Mouse (Mus musculus): ENCODE results near the gene Tie1. TPM values are rescaled to one million over a fixed set of nuclear protein-coding genes. Genes with fewer than 3 reads are reported as not detected.
A peak's percentile ranks its signal among the peaks of the same experiment; 100 is the strongest.

The Tie1 gene
- 11.0 and 11.3 TPM in 2 replicates for polyA plus RNA-seq (2016; fragmentation: Nextera tagmentation; extraction: Ambion mirVana)

GRCm38 (mm10) chr4:118489717-118490132 is at the start of gene Tie1:
Tie1 (minus strand) TSS chr4:118490061.
- Histone ChIP-seq H3K36me3 (no peaks in the 10 kb centered on the region), H3K4me3 (peak within 1 kb of the TSS; percentile 25), H3K9me3 (replicated peaks) (no peaks in the 10 kb centered on the region), H3K4me2 (peak within 1 kb of the TSS; percentile 27), H3K4me1 (0 out of 2 replicates have a peak, but pooled peaks cover 5% of the 10 kb centered on the region), H3K27ac (no peak within 1 kb of the TSS), H3K27me3 (replicated peaks) (no peaks in the 10 kb centered on the region), H3K9ac (no peak within 1 kb of the TSS)
- peak; percentile 60; the same call in 1 of the 2 replicates for ATAC-seq
- WGBS (ENCODE audit: insufficient replicate concordance), result 24% methylated on average over 8 of the region's 8 CpGs

GRCm38 (mm10) chr4:118537801-118538200 is 47.9 kb upstream of the Tie1 start:
- H3K4me1 ChIP-seq, result peaks cover 5% of the 10 kb centered on the region; the same call in 1 of the 2 replicates
- no peak overlapping the region for H3K4me2 ChIP-seq
- H3K27ac ChIP-seq, result no peak overlapping the region
- peaks cover 23% of the 10 kb centered on the region; the same call in 1 of the 2 replicates for H3K27me3 ChIP-seq (replicated peaks)
- H3K4me3 ChIP-seq, result no peak overlapping the region
- WGBS (ENCODE audit: insufficient replicate concordance), result 28% methylated on average over 6 of the region's 6 CpGs
- H3K9ac ChIP-seq, result no peak overlapping the region
- H3K36me3 ChIP-seq, result no peaks in the 10 kb centered on the region
- no peaks in the 10 kb centered on the region for H3K9me3 ChIP-seq (replicated peaks)
- no peak for ATAC-seq

- Histone ChIP-seq H3K4me2 (no peak overlapping the region), H3K9me3 (replicated peaks) (no peaks in the 10 kb centered on the region), H3K4me1 (no peaks in the 10 kb centered on the region), H3K27ac (no peak overlapping the region), H3K27me3 (replicated peaks) (peaks cover 18% of the 10 kb centered on the region; the same call in 1 of the 2 replicates), H3K9ac (no peak overlapping the region), H3K4me3 (no peak overlapping the region), H3K36me3 (no peaks in the 10 kb centered on the region)
- ATAC-seq, result no peak
- WGBS (ENCODE audit: insufficient replicate concordance), result 66% methylated on average over 6 of the region's 6 CpGs
Measured at GRCm38 (mm10) chr4:118535610-118536009, 45.7 kb upstream of the Tie1 start.

- 56% methylated on average over 7 of the region's 7 CpGs for WGBS (ENCODE audit: insufficient replicate concordance)
- H3K27me3 ChIP-seq (replicated peaks), result peaks cover 5% of the 10 kb centered on the region; the same call in 1 of the 2 replicates
- H3K9ac ChIP-seq, result no peak overlapping the region
- ATAC-seq, result no peak
- no peak overlapping the region for H3K4me3 ChIP-seq
- no peaks in the 10 kb centered on the region for H3K4me1 ChIP-seq
- no peaks in the 10 kb centered on the region for H3K36me3 ChIP-seq
- H3K9me3 ChIP-seq (replicated peaks), result no peaks in the 10 kb centered on the region
- H3K4me2 ChIP-seq, result no peak overlapping the region
- no peak overlapping the region for H3K27ac ChIP-seq
Measured at GRCm38 (mm10) chr4:118533605-118534004, 43.7 kb upstream of the Tie1 start.

- H3K27ac ChIP-seq, result no peak overlapping the region
- H3K9me3 ChIP-seq (replicated peaks), result no peaks in the 10 kb centered on the region
- 32% methylated on average over 3 of the region's 4 CpGs for WGBS (ENCODE audit: insufficient replicate concordance)
- H3K27me3 ChIP-seq (replicated peaks), result peaks cover 5% of the 10 kb centered on the region; the same call in 1 of the 2 replicates
- H3K9ac ChIP-seq, result no peak overlapping the region
- no peak overlapping the region for H3K4me2 ChIP-seq
- no peaks in the 10 kb centered on the region for H3K36me3 ChIP-seq
- no peaks in the 10 kb centered on the region for H3K4me1 ChIP-seq
- no peak overlapping the region for H3K4me3 ChIP-seq
- no peak for ATAC-seq
Measured at GRCm38 (mm10) chr4:118533156-118533555, 43.3 kb upstream of the Tie1 start.

GRCm38 (mm10) chr4:118532663-118533062 is 42.8 kb upstream of the Tie1 start:
- Histone ChIP-seq H3K27ac (no peak overlapping the region), H3K36me3 (no peaks in the 10 kb centered on the region), H3K4me1 (no peaks in the 10 kb centered on the region), H3K9ac (no peak overlapping the region), H3K27me3 (replicated peaks) (peaks cover 5% of the 10 kb centered on the region; the same call in 1 of the 2 replicates), H3K9me3 (replicated peaks) (no peaks in the 10 kb centered on the region), H3K4me2 (no peak overlapping the region), H3K4me3 (no peak overlapping the region)
- ATAC-seq, result no peak
- WGBS (ENCODE audit: insufficient replicate concordance), result 57% methylated on average over 5 of the region's 5 CpGs

- Histone ChIP-seq H3K36me3 (no peaks in the 10 kb centered on the region), H3K27ac (no peak overlapping the region), H3K27me3 (replicated peaks) (0 out of 2 replicates have a peak, but pooled peaks cover 9% of the 10 kb centered on the region), H3K4me1 (peaks cover 14% of the 10 kb centered on the region; the same call in 1 of the 2 replicates), H3K4me2 (no peak overlapping the region), H3K9me3 (replicated peaks) (no peaks in the 10 kb centered on the region), H3K9ac (no peak overlapping the region), H3K4me3 (no peak overlapping the region)
- 69% methylated on average over 6 of the region's 6 CpGs for WGBS (ENCODE audit: insufficient replicate concordance)
- ATAC-seq, result no peak
Measured at GRCm38 (mm10) chr4:118527720-118528119, 37.9 kb upstream of the Tie1 start.

GRCm38 (mm10) chr4:118527335-118527681 is 37.4 kb upstream of the Tie1 start:
- peak overlapping the region; percentile 35 for H3K4me2 ChIP-seq
- no peaks in the 10 kb centered on the region for H3K9me3 ChIP-seq (replicated peaks)
- peak overlapping the region; percentile 25; the same call in 1 of the 2 replicates for H3K27ac ChIP-seq
- peaks cover 14% of the 10 kb centered on the region; the same call in 1 of the 2 replicates for H3K4me1 ChIP-seq
- 49% methylated on average over 5 of the region's 5 CpGs for WGBS (ENCODE audit: insufficient replicate concordance)
- ATAC-seq, result no peak; the same call in 1 of the 2 replicates
- no peak overlapping the region for H3K9ac ChIP-seq
- no peak overlapping the region; the same call in 1 of the 2 replicates for H3K4me3 ChIP-seq
- H3K27me3 ChIP-seq (replicated peaks), result 0 out of 2 replicates have a peak, but pooled peaks cover 7% of the 10 kb centered on the region
- no peaks in the 10 kb centered on the region for H3K36me3 ChIP-seq

GRCm38 (mm10) chr4:118526408-118527334 is 36.8 kb upstream of the Tie1 start, which contains the start of gene 2610528J11Rik:
2610528J11Rik (plus strand) TSS chr4:118526999.
- H3K4me2 ChIP-seq, result peak within 1 kb of the TSS; percentile 35
- H3K4me1 ChIP-seq, result peaks cover 14% of the 10 kb centered on the region; the same call in 1 of the 2 replicates
- peak; percentile 43 for ATAC-seq
- H3K27me3 ChIP-seq (replicated peaks), result 0 out of 2 replicates have a peak, but pooled peaks cover 4% of the 10 kb centered on the region
- no peak within 1 kb of the TSS; the same call in 1 of the 2 replicates for H3K4me3 ChIP-seq
- H3K36me3 ChIP-seq, result no peaks in the 10 kb centered on the region
- peak within 1 kb of the TSS; percentile 25; the same call in 1 of the 2 replicates for H3K27ac ChIP-seq
- no peak within 1 kb of the TSS for H3K9ac ChIP-seq
- 47% methylated on average over 17 of the region's 17 CpGs for WGBS (ENCODE audit: insufficient replicate concordance)
- no peaks in the 10 kb centered on the region for H3K9me3 ChIP-seq (replicated peaks)

GRCm38 (mm10) chr4:118525779-118526178 is 35.9 kb upstream of the Tie1 start:
- 45% methylated on average over 3 of the region's 3 CpGs for WGBS (ENCODE audit: insufficient replicate concordance)
- Histone ChIP-seq H3K36me3 (no peaks in the 10 kb centered on the region), H3K9ac (no peak overlapping the region), H3K27ac (no peak overlapping the region), H3K4me3 (no peak overlapping the region), H3K4me2 (no peak overlapping the region), H3K4me1 (peaks cover 14% of the 10 kb centered on the region; the same call in 1 of the 2 replicates), H3K27me3 (replicated peaks) (0 out of 2 replicates have a peak, but pooled peaks cover 4% of the 10 kb centered on the region), H3K9me3 (replicated peaks) (no peaks in the 10 kb centered on the region)
- no peak for ATAC-seq

GRCm38 (mm10) chr4:118523976-118524375 is 34.1 kb upstream of the Tie1 start:
- peaks cover 7% of the 10 kb centered on the region; the same call in 1 of the 2 replicates for H3K27me3 ChIP-seq (replicated peaks)
- no peak overlapping the region for H3K4me3 ChIP-seq
- peaks cover 14% of the 10 kb centered on the region; the same call in 1 of the 2 replicates for H3K4me1 ChIP-seq
- no peak overlapping the region for H3K4me2 ChIP-seq
- no peaks in the 10 kb centered on the region for H3K36me3 ChIP-seq
- no peak overlapping the region for H3K27ac ChIP-seq
- no peaks in the 10 kb centered on the region for H3K9me3 ChIP-seq (replicated peaks)
- no peak overlapping the region for H3K9ac ChIP-seq
- no peak for ATAC-seq
- WGBS (ENCODE audit: insufficient replicate concordance), result 65% methylated on average over 7 of the region's 7 CpGs

GRCm38 (mm10) chr4:118522248-118522647 is 32.4 kb upstream of the Tie1 start:
- no peaks in the 10 kb centered on the region for H3K36me3 ChIP-seq
- 66% methylated on average over 7 of the region's 7 CpGs for WGBS (ENCODE audit: insufficient replicate concordance)
- peaks cover 23% of the 10 kb centered on the region for H3K27me3 ChIP-seq (replicated peaks)
- no peak overlapping the region for H3K27ac ChIP-seq
- no peak for ATAC-seq
- no peaks in the 10 kb centered on the region for H3K9me3 ChIP-seq (replicated peaks)
- peaks cover 17% of the 10 kb centered on the region for H3K4me1 ChIP-seq
- no peak overlapping the region for H3K9ac ChIP-seq
- no peak overlapping the region for H3K4me2 ChIP-seq
- no peak overlapping the region for H3K4me3 ChIP-seq

All from liver, embryonic 12.5 days (tissue).